Mouse (Mus musculus) forebrain, postnatal 0 days (tissue): ENCODE results near the gene Gm6904. TPM values are rescaled to one million over a fixed set of nuclear protein-coding genes. Genes with fewer than 3 reads are reported as not detected.
A peak's percentile ranks its signal among the peaks of the same experiment; 100 is the strongest.
"Not testable (repeated sequence)": the region's sequence is repeated elsewhere in the genome, so short reads cannot be mapped to it uniquely, and the experiment has no call there.

ENCODE experiments used
- ATAC-seq: fragments of 200-750 bp; cut with Nextera tagmentation; 2 replicates; pipeline ENCODE4 v1.8.0; 2017; ENCODE audit warnings: mild to moderate bottlenecking, moderate library complexity
- DNase-seq: peaks from one replicate; pipeline ENCODE4 v3.0.0-alpha.2; 2015
- H3K27ac ChIP-seq: fragments of 300-500 bp; sonication (generic); 2 replicates; pipeline ENCODE4 v1.5.1; 2014; ENCODE audit warnings: low read depth, mild to moderate bottlenecking, antibody characterized with exemption, low read length, moderate library complexity, mixed read lengths
- H3K27me3 ChIP-seq: fragments of 300-500 bp; sonication (generic); 2 replicates; pipeline ENCODE4 v1.6.1; 2014; ENCODE audit warnings: mild to moderate bottlenecking, low read length, mixed read lengths; ENCODE audit not compliant: insufficient read depth
- H3K36me3 ChIP-seq: fragments of 300-500 bp; sonication (generic); 2 replicates; pipeline ENCODE4 v1.6.1; 2014; ENCODE audit warnings: mild to moderate bottlenecking, moderate library complexity; ENCODE audit not compliant: insufficient read depth
- H3K4me1 ChIP-seq: fragments of 300-500 bp; sonication (generic); 2 replicates; pipeline ENCODE4 v1.6.1; 2014; ENCODE audit warnings: antibody characterized with exemption; ENCODE audit not compliant: insufficient read depth
- H3K4me2 ChIP-seq: fragments of 300-500 bp; sonication (generic); 2 replicates; pipeline ENCODE4 v1.6.1; 2014; ENCODE audit warnings: low read depth, mild to moderate bottlenecking, moderate library complexity
- H3K4me3 ChIP-seq: fragments of 300-500 bp; sonication (generic); 2 replicates; pipeline ENCODE4 v1.5.1; 2014; ENCODE audit warnings: low read depth, low read length, mixed read lengths
- H3K9ac ChIP-seq: fragments of 300-500 bp; sonication (generic); 2 replicates; pipeline ENCODE4 v1.6.1; 2014; ENCODE audit warnings: mild to moderate bottlenecking
- H3K9me3 ChIP-seq: fragments of 300-500 bp; sonication (generic); 2 replicates; pipeline ENCODE4 v1.6.1; 2016; ENCODE audit warnings: low read length
- CTCF ChIP-seq: sonication (generic); IDR thresholded peaks from 2 replicates; pipeline ENCODE4 v1.5.1; 2016; ENCODE audit warnings: antibody characterized with exemption, control low read depth, low read depth
- WGBS: fragments of 180-500 bp; shearing (Covaris S2); extraction: QIAGEN DNeasy Blood & Tissue Kit; methylation state at CpG from one replicate; pipeline ENCODE4 v1.1.7; 2014; 5-methylcytosine and 5-hydroxymethylcytosine counted together
- polyA plus RNA-seq: library from polyadenylated mRNA; unstranded; fragments of >200 nt; fragmentation: Nextera tagmentation; extraction: Ambion mirVana; gene quantifications from 2 replicates; pipeline ENCODE4 v1.2.1, GENCODE M21; 2015
- total RNA-seq: library from RNA; depleted of rRNA; stranded (reverse); fragments of >200 nt; gene quantifications from 2 replicates; pipeline ENCODE4 v1.2.3, GENCODE M21; 2014; rRNA removed

Gene Gm6904
- total RNA-seq (not detected in 2 replicates), polyA plus RNA-seq (not detected in 2 replicates)

DNA sequence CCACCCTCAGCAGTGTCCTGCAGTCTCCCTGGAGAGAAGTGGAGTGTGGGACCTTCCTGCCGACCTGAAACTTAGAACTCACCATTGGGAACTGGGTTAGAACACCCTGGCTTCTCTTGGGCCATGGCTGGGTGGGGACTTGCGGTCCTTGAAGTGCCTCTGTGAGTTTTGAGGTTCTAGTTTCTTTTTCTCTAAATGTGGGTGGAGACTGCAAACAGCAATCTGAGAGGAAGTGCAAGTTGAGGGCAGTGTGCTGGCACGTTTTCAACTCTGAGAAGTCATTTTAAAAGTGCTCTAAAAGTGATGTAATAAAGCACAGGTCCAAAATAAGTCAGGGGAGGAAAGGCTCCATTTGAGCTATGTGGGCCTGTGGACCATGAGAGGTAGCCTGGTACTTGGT is at the start of gene Gm6904:
Gm6904 (minus strand) TSS at position 161 of the 400 bp plus-strand sequence.
- DNase-seq (no peak), ATAC-seq (no peak)
- H3K4me3 ChIP-seq, result no peak within 1 kb of the TSS
- no peaks in the 10 kb centered on the region for H3K4me1 ChIP-seq
- WGBS, result 80% methylated on average over 3 of the region's 3 CpGs
- no peaks in the 10 kb centered on the region for H3K9me3 ChIP-seq
- no peak within 1 kb of the TSS for H3K4me2 ChIP-seq
- H3K27ac ChIP-seq, result no peak within 1 kb of the TSS
- H3K36me3 ChIP-seq, result no peaks in the 10 kb centered on the region
- H3K27me3 ChIP-seq, result no peaks in the 10 kb centered on the region
- no peak for TF ChIP-seq CTCF
- H3K9ac ChIP-seq, result no peak within 1 kb of the TSS

DNA sequence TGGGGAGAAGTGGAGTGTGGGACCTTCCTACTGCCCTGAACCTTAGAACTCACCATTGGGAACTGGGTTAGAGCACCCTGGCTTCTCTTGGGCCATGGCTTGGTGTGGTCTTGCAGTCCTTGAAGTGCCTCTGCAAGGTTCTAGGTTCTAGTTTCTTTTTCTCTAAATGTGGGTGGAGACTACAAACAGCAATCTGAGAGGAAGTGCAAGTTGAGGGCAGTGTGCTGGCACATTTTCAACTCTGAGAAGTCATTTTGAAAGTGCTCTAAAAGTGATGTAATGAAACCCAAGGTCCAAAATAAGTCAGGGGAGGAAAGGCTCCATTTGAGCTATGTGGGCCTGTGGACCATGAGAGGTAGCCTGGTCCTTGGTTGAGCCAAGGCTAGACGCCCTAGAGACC is 37.4 kb upstream of the Gm6904 start, which contains the start of gene Phf11a:
Phf11a (minus strand) TSS at position 132 of the 400 bp plus-strand sequence.
- not testable (repeated sequence) for H3K27ac ChIP-seq, H3K27me3 ChIP-seq, H3K4me2 ChIP-seq, H3K36me3 ChIP-seq, H3K9ac ChIP-seq, H3K9me3 ChIP-seq, H3K4me3 ChIP-seq, ATAC-seq, DNase-seq, H3K4me1 ChIP-seq
- 56% methylated on average over 1 of the region's 1 CpGs for WGBS

DNA sequence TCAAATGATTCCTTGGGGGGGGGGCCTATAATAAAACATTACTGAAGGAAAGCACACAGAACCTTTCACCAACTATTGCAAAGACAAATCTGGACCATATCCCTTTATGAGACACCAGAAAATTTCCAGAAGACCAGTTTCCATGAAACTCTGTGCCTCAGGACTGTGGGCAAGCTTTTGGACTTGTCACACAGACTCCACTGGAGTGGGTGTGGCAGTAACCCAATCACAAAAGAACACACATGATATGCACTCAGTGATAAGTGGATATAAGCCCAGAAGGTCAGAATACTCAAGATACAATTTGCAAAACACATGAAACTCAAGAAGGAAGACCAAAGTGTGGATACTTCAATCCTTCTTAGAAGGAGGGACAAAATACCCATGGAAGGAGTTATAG is 31.8 kb upstream of the Gm6904 start:
- DNase-seq, H3K9ac ChIP-seq, H3K4me3 ChIP-seq, H3K27me3 ChIP-seq, ATAC-seq, H3K9me3 ChIP-seq, H3K4me1 ChIP-seq, H3K4me2 ChIP-seq, H3K27ac ChIP-seq, H3K36me3 ChIP-seq: not testable (repeated sequence)

DNA sequence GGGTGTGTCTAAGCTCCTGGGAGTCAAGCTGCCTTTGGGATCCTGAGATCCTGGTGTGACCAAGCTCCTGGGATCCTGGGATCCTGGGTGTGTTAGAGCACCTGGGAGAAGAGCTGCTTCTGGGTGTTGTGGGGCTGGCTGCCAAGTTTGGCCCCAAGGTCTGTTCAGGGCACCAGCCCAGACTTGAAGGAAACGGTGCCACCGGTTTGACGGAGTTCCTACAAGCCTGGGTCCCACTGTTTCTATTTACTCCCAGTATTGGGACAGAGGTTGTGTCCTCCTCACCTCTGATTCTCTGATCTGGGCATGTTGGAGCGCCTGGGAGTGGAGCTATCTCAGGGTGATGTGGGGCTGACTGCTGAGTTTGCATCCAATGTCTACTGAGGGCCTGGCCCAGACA is 14.9 kb upstream of the Gm6904 start:
- H3K4me2 ChIP-seq, H3K36me3 ChIP-seq, H3K9ac ChIP-seq, H3K27me3 ChIP-seq, H3K4me1 ChIP-seq, H3K4me3 ChIP-seq, DNase-seq, H3K9me3 ChIP-seq, ATAC-seq, H3K27ac ChIP-seq: not testable (repeated sequence)
- WGBS, result 86% methylated on average over 4 of the region's 4 CpGs

DNA sequence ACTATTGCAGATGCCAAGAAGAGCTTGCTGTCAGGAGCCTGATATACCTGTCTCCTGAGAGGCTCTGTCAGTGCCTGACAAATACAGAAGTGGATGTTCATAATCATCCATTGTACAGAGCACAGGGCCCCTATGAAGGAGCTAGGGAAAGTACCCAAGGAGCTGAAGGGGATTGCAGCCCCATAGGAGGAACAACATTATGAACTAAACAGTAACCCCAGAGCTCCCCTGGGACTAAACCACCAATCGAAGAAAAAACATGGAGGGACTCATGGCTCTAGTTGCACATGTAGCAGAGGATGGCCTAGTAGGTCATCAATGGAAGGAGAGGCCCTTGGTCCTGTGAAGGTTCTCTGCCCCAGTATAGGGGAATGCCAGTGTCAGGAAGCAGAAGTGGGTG is 4.2 kb downstream of the Gm6904 start:
- not testable (repeated sequence) for H3K9ac ChIP-seq, H3K27ac ChIP-seq, H3K9me3 ChIP-seq, H3K36me3 ChIP-seq, H3K27me3 ChIP-seq, ATAC-seq, H3K4me1 ChIP-seq, DNase-seq, H3K4me3 ChIP-seq, H3K4me2 ChIP-seq
- whole genome bisulfite sequencing, result 92% methylated on average over 1 of the region's 1 CpGs

DNA sequence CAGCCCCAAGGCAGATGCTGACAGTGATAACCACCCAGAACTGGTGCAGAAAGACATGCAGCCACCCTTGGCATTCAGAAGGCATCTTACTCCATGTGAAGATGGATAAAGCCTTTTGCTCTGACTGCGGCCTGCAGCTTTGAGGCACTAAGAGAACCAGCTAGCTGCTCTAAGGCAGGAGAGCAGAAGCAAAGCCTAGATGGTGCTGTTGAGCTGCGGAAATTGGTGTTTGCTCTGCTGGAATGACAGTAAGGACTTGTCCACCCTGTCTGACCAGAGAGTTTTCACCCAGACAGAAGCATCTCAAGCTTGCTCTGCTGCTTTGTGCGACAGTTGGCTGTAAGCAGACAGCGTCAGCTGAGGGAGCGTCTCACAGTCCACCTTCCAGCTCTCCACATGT is 9.7 kb downstream of the Gm6904 start:
- H3K9ac ChIP-seq, H3K4me3 ChIP-seq, H3K27me3 ChIP-seq, H3K36me3 ChIP-seq, H3K4me1 ChIP-seq, ATAC-seq, H3K27ac ChIP-seq, H3K9me3 ChIP-seq, H3K4me2 ChIP-seq: not testable (repeated sequence)
- DNase-seq, result peak; percentile 45
- 75% methylated on average over 5 of the region's 5 CpGs for WGBS
- TF ChIP-seq CTCF, result peak; percentile 53

DNA sequence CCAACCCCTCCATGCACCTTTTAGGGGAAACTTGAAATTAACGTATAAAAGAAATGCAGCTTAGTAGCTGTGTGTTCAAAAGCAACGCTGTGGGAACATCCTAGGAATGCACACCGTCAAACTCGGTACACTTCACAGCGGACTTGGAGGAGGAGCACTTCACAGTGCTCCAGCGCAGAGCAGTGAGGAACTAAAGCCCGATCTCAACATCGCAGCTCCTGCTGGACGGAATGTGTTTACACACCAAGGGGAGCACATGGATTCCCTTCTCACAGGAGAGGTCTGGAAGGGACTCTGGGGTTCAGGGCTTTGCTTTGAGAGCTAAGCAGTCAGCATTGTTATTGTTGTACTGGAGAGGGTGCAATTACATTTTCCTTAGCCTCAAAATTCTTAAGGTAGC is 26.4 kb downstream of the Gm6904 start:
- Histone ChIP-seq H3K36me3 (peaks cover 83% of the 10 kb centered on the region), H3K9ac (no peak overlapping the region), H3K4me2 (no peak overlapping the region), H3K27me3 (no peaks in the 10 kb centered on the region), H3K4me1 (no peaks in the 10 kb centered on the region), H3K27ac (no peak overlapping the region), H3K9me3 (no peaks in the 10 kb centered on the region), H3K4me3 (no peak overlapping the region)
- DNase-seq, result no peak
- no peak for ATAC-seq
- TF ChIP-seq CTCF, result no peak
- WGBS, result 94% methylated on average over 9 of the region's 9 CpGs

DNA sequence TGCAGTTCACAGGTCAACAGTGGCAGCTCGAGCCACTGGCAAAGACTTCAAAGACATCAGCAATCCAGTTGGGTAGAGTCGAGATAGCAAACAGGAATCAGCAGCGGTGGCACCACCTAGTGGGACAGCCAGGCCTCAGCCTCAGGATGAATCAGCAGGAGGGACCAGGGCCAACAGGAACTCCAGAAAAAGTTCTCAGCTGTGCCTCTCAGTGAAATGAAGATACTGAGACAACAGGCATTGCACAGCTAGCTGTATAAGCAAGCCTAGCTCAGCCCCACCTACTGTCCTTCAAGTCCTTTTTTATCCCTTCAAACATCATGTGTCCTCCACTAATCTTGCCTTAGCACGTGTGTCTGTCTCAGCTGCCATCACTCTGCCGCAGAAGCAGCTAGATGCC is 28.0 kb downstream of the Gm6904 start:
- WGBS, result 69% methylated on average over 5 of the region's 5 CpGs
- no peak overlapping the region for H3K27ac ChIP-seq
- peak; percentile 31; the same call in 1 of the 2 replicates for TF ChIP-seq CTCF
- H3K9me3 ChIP-seq, result no peaks in the 10 kb centered on the region
- no peak for ATAC-seq
- H3K4me3 ChIP-seq, result no peak overlapping the region
- H3K4me2 ChIP-seq, result no peak overlapping the region
- no peak overlapping the region for H3K9ac ChIP-seq
- H3K27me3 ChIP-seq, result no peaks in the 10 kb centered on the region
- no peak for DNase-seq
- H3K36me3 ChIP-seq, result peaks cover 84% of the 10 kb centered on the region
- no peaks in the 10 kb centered on the region for H3K4me1 ChIP-seq
